Mouse (Mus musculus) intestine, embryonic 14.5 days (tissue): ENCODE results near the gene Tmbim1. TPM values are rescaled to one million over a fixed set of nuclear protein-coding genes. Genes with fewer than 3 reads are reported as not detected.
A peak's percentile ranks its signal among the peaks of the same experiment; 100 is the strongest.

Source experiments
- ATAC-seq: fragments of 200-750 bp; cut with Nextera tagmentation; replicated peaks from 2 replicates; pipeline ENCODE4 v1.8.0; 2017; ENCODE audit warnings: low read depth, moderate number of reproducible peaks, moderate TSS enrichment, moderate library complexity; ENCODE audit not compliant: low FRiP score, low TSS enrichment
- DNase-seq: peaks from one replicate; pipeline ENCODE4 v3.0.0-alpha.2; 2018; ENCODE audit warnings: low spot score
- H3K27ac ChIP-seq: fragments of 300-500 bp; sonication (generic); 2 replicates; pipeline ENCODE4 v1.5.1; 2014; ENCODE audit warnings: low read depth, mild to moderate bottlenecking, control low read depth
- H3K27me3 ChIP-seq: fragments of 300-500 bp; sonication (generic); replicated peaks from 2 replicates; pipeline ENCODE4 v1.6.1; 2014; ENCODE audit warnings: low read length, control low read depth; ENCODE audit not compliant: control insufficient read depth, insufficient read depth
- H3K36me3 ChIP-seq: fragments of 300-500 bp; sonication (generic); 2 replicates; pipeline ENCODE4 v1.6.1; 2014; ENCODE audit warnings: low read length, control low read depth; ENCODE audit not compliant: control insufficient read depth, insufficient read depth
- H3K4me1 ChIP-seq: fragments of 300-500 bp; sonication (generic); replicated peaks from 2 replicates; pipeline ENCODE4 v1.6.1; 2014; ENCODE audit warnings: low read length, control low read depth, mixed read lengths; ENCODE audit not compliant: control insufficient read depth, insufficient read depth
- H3K4me2 ChIP-seq: fragments of 300-500 bp; sonication (generic); 2 replicates; pipeline ENCODE4 v1.6.1; 2014; ENCODE audit warnings: low read length
- H3K4me3 ChIP-seq: fragments of 300-500 bp; sonication (generic); 2 replicates; pipeline ENCODE4 v1.5.1; 2014; ENCODE audit warnings: low read depth, low read length, control low read depth, mixed read lengths
- H3K9ac ChIP-seq: fragments of 300-500 bp; sonication (generic); 2 replicates; pipeline ENCODE4 v1.6.1; 2014; ENCODE audit warnings: mild to moderate bottlenecking, low read length
- H3K9me3 ChIP-seq: fragments of 300-500 bp; sonication (generic); 2 replicates; pipeline ENCODE4 v1.6.1; 2016; ENCODE audit warnings: low read length, control low read depth; ENCODE audit not compliant: control insufficient read depth
- WGBS: fragments of 180-500 bp; shearing (Covaris S2); extraction: QIAGEN DNeasy Blood & Tissue Kit; methylation state at CpG from one replicate; pipeline ENCODE4 v1.1.7; 2014; 5-methylcytosine and 5-hydroxymethylcytosine counted together
- polyA plus RNA-seq: library from polyadenylated mRNA; unstranded; fragments of >200 nt; fragmentation: Nextera tagmentation; extraction: Ambion mirVana; gene quantifications from 2 replicates; pipeline ENCODE4 v1.2.1, GENCODE M21; 2014

Gene Tmbim1
- polyA plus RNA-seq, 1 experiment from 2014 or later = 42.6 TPM

DNA sequence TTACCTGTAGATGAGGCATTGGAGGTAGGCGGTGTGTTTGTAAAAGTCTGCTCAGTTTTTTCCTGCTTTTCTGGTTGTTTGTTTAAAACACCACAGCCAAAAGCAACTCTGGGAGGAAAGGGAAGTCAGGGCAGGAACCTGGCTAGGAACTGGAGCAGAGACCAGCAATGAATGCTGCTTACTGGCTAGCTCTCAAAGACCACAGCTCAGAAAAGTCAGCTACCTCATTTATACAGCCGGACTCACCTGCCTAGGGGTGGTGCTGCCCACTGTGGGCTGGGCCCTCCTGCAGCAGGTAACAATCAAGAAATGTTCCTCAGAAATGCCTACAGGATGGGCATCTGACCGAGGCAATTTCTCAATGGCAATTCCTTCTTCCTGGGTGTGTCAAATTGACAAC is 9.4 kb upstream of the Tmbim1 start:
- ATAC-seq = no peak
- DNase-seq = no peak
- no peaks in the 10 kb centered on the region for H3K27me3 ChIP-seq
- no peak overlapping the region for H3K4me3 ChIP-seq
- no peak overlapping the region for H3K4me2 ChIP-seq
- no peaks in the 10 kb centered on the region for H3K9me3 ChIP-seq
- H3K9ac ChIP-seq = no peak overlapping the region
- H3K4me1 ChIP-seq = 0 out of 2 replicates have a peak, but pooled peaks cover 3% of the 10 kb centered on the region
- H3K27ac ChIP-seq = no peak overlapping the region
- 86% methylated on average over 3 of the region's 3 CpGs for WGBS
- no peaks in the 10 kb centered on the region for H3K36me3 ChIP-seq

DNA sequence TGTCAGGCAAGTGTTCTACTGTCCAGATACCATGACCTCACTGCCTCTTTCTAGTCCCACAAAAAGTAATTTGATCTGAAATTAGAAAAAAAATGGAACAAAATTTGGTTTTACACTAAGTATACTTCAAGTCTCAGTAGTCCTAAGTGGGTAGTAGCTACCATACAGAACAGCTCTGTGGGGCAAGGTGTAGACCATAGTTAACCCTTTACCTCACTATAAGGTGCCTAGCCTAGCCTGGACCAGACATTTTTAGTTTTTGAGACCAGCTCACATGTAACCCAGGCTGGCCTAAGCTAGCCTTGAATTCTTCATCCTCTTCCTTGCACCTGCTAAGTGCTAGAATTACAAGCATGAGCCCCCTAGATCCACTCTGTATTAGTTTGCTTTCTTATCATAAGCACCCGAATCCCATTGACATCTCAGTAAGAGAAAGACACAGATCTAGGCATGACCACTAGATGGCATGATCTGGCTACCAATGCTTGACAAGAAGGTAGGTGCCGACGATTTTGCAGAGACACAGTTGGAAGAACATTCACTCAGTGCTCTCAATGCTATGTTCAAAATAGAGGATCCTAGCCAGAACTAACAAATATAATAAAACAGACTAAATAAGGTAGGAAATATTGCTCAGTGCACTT is 7.7 kb upstream of the Tmbim1 start:
- Histone ChIP-seq H3K27ac (no peak overlapping the region), H3K4me1 (peaks cover 5% of the 10 kb centered on the region; the same call in 1 of the 2 replicates), H3K4me3 (no peak overlapping the region), H3K36me3 (no peaks in the 10 kb centered on the region), H3K4me2 (no peak overlapping the region), H3K9ac (no peak overlapping the region), H3K9me3 (no peaks in the 10 kb centered on the region), H3K27me3 (no peaks in the 10 kb centered on the region)
- ATAC-seq (peak; percentile 47; the same call in 1 of the 2 replicates), DNase-seq (no peak)
- WGBS = 6% methylated on average over 3 of the region's 3 CpGs

DNA sequence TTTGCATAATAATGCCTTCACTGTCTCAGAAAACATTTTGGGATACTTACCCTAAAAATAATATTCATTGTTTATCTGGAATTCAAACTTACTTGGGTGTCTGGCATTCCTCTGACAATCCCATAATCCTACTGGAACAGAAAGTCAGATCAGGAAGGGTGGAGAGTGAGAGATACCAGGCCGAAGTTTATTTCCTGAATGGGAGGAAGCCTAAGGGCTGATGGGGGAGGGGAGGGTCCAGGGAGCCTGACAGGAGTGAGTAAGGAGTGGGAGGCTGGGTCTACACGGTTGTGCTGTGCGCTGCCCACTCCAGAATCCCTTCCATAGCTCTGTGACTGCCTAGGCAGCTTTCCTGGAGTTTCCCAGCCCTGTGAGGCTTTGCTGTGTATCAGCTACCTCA is 4.3 kb upstream of the Tmbim1 start:
- Histone ChIP-seq H3K27ac (peak overlapping the region; percentile 57; the same call in 1 of the 2 replicates), H3K4me2 (no peak overlapping the region), H3K9ac (no peak overlapping the region), H3K9me3 (no peaks in the 10 kb centered on the region), H3K4me1 (peaks cover 7% of the 10 kb centered on the region; the same call in 1 of the 2 replicates), H3K4me3 (no peak overlapping the region), H3K36me3 (no peaks in the 10 kb centered on the region), H3K27me3 (no peaks in the 10 kb centered on the region)
- 13% methylated on average over 3 of the region's 3 CpGs for WGBS
- ATAC-seq = no peak
- no peak for DNase-seq

- 70% methylated on average over 10 of the region's 10 CpGs for WGBS
- ATAC-seq (no peak), DNase-seq (no peak)
- Histone ChIP-seq H3K27ac (no peak overlapping the region), H3K4me2 (no peak overlapping the region), H3K4me1 (peaks cover 11% of the 10 kb centered on the region), H3K4me3 (no peak overlapping the region), H3K36me3 (no peaks in the 10 kb centered on the region), H3K9me3 (no peaks in the 10 kb centered on the region), H3K27me3 (no peaks in the 10 kb centered on the region), H3K9ac (no peak overlapping the region)
Observed at GRCm38 (mm10) chr1:74308001-74308964, 2.9 kb upstream of the Tmbim1 start.

DNA sequence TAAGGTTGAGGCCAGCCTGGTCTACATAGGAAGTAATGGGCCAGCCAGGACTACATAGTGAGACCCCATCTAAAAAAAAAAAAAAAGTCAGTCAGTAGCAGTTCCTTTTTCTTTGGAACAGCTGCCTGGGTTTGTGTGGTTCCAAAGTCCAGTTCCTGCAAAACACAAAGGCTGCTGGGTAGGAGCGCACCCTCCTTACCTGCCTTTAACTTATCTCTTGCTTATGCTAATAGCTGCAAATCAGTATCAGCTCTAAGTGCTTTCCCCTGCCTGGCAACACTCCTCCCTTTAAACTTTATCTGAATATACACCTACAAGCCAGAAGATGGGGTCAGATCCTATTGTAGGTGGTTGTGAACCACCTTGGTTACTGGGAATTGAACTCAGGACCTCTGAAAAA is 1.7 kb upstream of the Tmbim1 start:
- no peak overlapping the region for H3K4me2 ChIP-seq
- H3K27me3 ChIP-seq = no peaks in the 10 kb centered on the region
- no peaks in the 10 kb centered on the region for H3K9me3 ChIP-seq
- H3K4me1 ChIP-seq = peaks cover 16% of the 10 kb centered on the region
- no peak overlapping the region for H3K9ac ChIP-seq
- ATAC-seq (no peak; the same call in 1 of the 2 replicates), DNase-seq (no peak)
- 81% methylated on average over 1 of the region's 1 CpGs for WGBS
- H3K27ac ChIP-seq = no peak overlapping the region
- no peaks in the 10 kb centered on the region for H3K36me3 ChIP-seq
- no peak overlapping the region for H3K4me3 ChIP-seq

DNA sequence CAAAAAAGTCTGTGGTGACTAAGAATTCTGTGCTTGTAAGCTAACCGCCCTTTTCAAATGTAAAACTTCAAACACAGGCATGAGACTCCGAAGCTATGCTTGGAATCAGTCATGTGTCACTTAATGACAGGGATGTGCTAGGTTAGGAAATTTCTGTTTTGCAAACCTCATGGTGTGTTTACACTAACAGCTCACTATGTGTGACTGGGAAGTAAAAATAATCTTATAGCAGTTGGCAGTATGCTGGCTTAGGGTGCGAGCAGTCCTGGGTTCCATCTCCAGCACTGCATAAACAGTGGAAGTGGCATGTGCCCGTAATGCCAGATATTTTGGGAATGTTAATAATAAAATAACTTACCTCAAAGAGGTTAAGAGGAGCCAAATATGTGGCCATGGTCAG is 476 bp downstream of the Tmbim1 start:
- DNase-seq = no peak
- H3K27me3 ChIP-seq = no peaks in the 10 kb centered on the region
- H3K36me3 ChIP-seq = no peaks in the 10 kb centered on the region
- H3K4me2 ChIP-seq = no peak overlapping the region
- peaks cover 14% of the 10 kb centered on the region for H3K4me1 ChIP-seq
- ATAC-seq = no peak
- H3K9ac ChIP-seq = no peak overlapping the region
- H3K9me3 ChIP-seq = no peaks in the 10 kb centered on the region
- 54% methylated on average over 4 of the region's 4 CpGs for WGBS
- H3K4me3 ChIP-seq = no peak overlapping the region
- H3K27ac ChIP-seq = no peak overlapping the region

GRCm38 (mm10) chr1:74304339-74304790 is 1.1 kb downstream of the Tmbim1 start:
- no peak for DNase-seq
- Histone ChIP-seq H3K4me1 (peaks cover 15% of the 10 kb centered on the region), H3K9me3 (no peaks in the 10 kb centered on the region), H3K4me2 (peak overlapping the region; percentile 66), H3K27ac (peak overlapping the region; percentile 87), H3K4me3 (peak overlapping the region; percentile 79), H3K9ac (peak overlapping the region; percentile 62), H3K36me3 (no peaks in the 10 kb centered on the region), H3K27me3 (no peaks in the 10 kb centered on the region)
- 0 out of 2 replicates have a peak, but pooled peaks have one; percentile 0 for ATAC-seq
- WGBS = 7% methylated on average over 12 of the region's 12 CpGs

GRCm38 (mm10) chr1:74303509-74304338 is 1.7 kb downstream of the Tmbim1 start:
- peak overlapping the region; percentile 79 for H3K4me3 ChIP-seq
- under 1% methylated on average over 52 of the region's 56 CpGs for WGBS
- peaks cover 21% of the 10 kb centered on the region for H3K4me1 ChIP-seq

More at GRCm38 (mm10) chr1:74303509-74304338, 1.7 kb downstream of the Tmbim1 start:
- H3K27ac ChIP-seq = peak overlapping the region; percentile 87
- H3K9ac ChIP-seq = peak overlapping the region; percentile 62
- no peaks in the 10 kb centered on the region for H3K27me3 ChIP-seq
- H3K36me3 ChIP-seq = no peaks in the 10 kb centered on the region
- H3K9me3 ChIP-seq = no peaks in the 10 kb centered on the region
- H3K4me2 ChIP-seq = peak overlapping the region; percentile 66
- ATAC-seq = peak; percentile 77
- peak; percentile 91 for DNase-seq
